Mouse (Mus musculus): ENCODE measurements around the gene C330007P06Rik. TPM values are rescaled to one million over a fixed set of nuclear protein-coding genes. Genes with fewer than 3 reads are reported as not detected.

The C330007P06Rik gene
- polyA plus RNA-seq, 1 experiment, result 3.7 TPM

DNA sequence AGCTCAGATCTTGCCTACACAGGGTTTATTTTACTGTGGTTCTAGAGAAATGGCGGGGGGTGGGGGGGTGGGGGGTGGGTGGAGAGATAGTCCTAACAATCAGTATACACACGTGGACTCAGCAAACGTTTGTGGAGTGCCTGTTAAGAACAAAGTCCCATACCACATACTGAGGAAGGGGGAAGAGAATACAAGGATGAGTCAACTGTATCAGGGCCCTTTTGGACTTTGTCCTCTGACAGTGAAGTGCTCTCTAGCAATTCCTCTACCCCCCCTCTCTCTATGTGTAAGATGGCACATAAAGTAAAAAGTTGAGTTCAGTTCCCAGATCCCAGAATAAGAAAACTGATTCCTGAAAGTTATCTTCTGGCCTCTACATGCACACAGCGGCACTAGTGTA is 54.3 kb downstream of the C330007P06Rik start:
- no peaks in the 10 kb centered on the region for H3K27me3 ChIP-seq (ENCODE audit: control insufficient read depth, insufficient read depth, low read length)
- H3K36me3 ChIP-seq (ENCODE audit: control insufficient read depth, insufficient read depth, low read length), result no peaks in the 10 kb centered on the region
- no peak overlapping the region for H3K4me3 ChIP-seq (ENCODE audit: control insufficient read depth, low read depth, low read length)
- no peak overlapping the region for H3K27ac ChIP-seq (ENCODE audit: control insufficient read depth, insufficient read depth, low read depth, low read length)
- H3K4me1 ChIP-seq (ENCODE audit: control insufficient read depth, insufficient read depth, low read length), result no peaks in the 10 kb centered on the region; the same call in 1 of the 2 replicates
- TF ChIP-seq POLR2A (IDR thresholded peaks at IDR 0.05; ENCODE audit: control insufficient read depth, low read depth, low read length), result no peak

DNA sequence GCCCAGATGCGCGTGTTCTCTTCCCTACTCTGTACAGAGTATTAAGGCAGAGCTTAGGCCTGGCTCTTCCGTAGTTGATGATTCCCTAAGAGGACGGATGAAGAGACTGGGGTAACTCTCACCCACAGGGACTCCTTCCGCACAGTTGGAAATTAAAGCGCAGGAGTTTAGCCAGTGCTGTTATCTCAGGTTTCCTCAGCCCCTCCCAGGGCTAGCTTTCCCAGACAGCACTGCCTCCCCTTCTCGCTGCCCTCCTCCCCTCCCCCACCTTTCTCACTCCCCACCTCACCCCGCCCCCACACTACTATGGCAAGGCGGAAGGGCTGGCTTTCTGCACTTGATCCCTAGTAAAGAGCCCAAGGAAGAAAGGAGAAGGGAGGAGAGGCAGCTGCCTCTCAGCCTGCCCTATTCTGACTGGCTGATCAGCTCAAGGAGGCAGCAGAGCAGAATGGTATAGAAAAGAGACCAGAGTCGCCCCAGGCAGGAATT is 56.9 kb downstream of the C330007P06Rik start:
- Histone ChIP-seq H3K4me3 (ENCODE audit: control insufficient read depth, low read depth, low read length) (no peak overlapping the region; the same call in 1 of the 2 replicates), H3K36me3 (ENCODE audit: control insufficient read depth, insufficient read depth, low read length) (no peaks in the 10 kb centered on the region), H3K27ac (ENCODE audit: control insufficient read depth, insufficient read depth, low read depth, low read length) (no peak overlapping the region), H3K4me1 (ENCODE audit: control insufficient read depth, insufficient read depth, low read length) (no peaks in the 10 kb centered on the region; the same call in 1 of the 2 replicates), H3K27me3 (ENCODE audit: control insufficient read depth, insufficient read depth, low read length) (no peaks in the 10 kb centered on the region)
- TF ChIP-seq CTCF (IDR thresholded peaks at IDR 0.05; ENCODE audit: control insufficient read depth, insufficient read depth, insufficient replicate concordance, low read depth, low read length) (no peak), POLR2A (IDR thresholded peaks at IDR 0.05; ENCODE audit: control insufficient read depth, low read depth, low read length) (no peak)

DNA sequence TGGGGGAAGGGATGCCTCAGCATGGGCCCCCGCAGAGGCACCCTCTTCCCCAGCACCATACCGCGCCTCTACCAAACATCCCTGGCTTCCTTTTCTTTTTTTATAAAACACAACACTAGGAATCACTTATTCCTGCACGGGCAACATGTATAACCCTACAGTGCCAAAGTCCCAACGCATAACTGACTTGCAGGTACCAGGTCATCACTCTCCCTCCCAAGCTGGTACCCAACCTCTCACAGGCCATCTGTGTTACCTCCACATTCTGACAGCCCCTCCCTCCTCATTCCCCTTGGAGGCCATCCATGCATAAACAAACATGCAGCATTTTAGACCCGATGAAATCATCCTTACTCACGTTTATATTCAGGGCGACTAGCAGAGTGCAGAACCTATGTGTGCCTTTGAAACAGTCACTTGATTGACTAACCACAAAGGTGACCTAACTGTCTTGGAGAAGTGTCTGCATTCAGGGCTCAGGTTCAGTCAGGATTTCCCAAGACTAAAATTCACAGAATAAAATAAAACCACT is 57.5 kb downstream of the C330007P06Rik start:
- no peak for TF ChIP-seq CTCF (IDR thresholded peaks at IDR 0.05; ENCODE audit: control insufficient read depth, insufficient read depth, insufficient replicate concordance, low read depth, low read length)
- H3K4me3 ChIP-seq (ENCODE audit: control insufficient read depth, low read depth, low read length), result no peak overlapping the region
- no peaks in the 10 kb centered on the region for H3K27me3 ChIP-seq (ENCODE audit: control insufficient read depth, insufficient read depth, low read length)
- no peaks in the 10 kb centered on the region; the same call in 1 of the 2 replicates for H3K4me1 ChIP-seq (ENCODE audit: control insufficient read depth, insufficient read depth, low read length)
- H3K36me3 ChIP-seq (ENCODE audit: control insufficient read depth, insufficient read depth, low read length), result no peaks in the 10 kb centered on the region
- no peak overlapping the region for H3K27ac ChIP-seq (ENCODE audit: control insufficient read depth, insufficient read depth, low read depth, low read length)

DNA sequence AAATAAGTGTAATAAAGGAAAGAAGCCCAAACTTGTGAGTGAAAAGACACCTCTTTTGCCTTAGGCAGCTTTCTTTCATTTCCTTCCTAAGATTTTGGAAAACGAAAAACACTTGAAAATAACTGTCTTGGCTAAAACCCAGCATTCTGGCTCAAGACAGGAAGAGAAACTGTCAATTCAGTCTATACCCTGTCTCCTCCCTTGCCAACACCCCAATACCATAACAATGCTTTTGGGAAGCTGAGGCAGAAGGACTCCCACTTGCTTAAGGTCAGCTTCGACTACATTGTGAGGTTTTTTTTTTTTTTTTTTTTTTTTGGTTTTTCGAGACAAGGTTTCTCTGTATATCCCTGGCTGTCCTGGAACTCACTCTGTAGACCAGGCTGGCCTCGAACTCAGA is 58.5 kb downstream of the C330007P06Rik start:
- no peak overlapping the region for H3K4me3 ChIP-seq (ENCODE audit: control insufficient read depth, low read depth, low read length)
- TF ChIP-seq CTCF (IDR thresholded peaks at IDR 0.05; ENCODE audit: control insufficient read depth, insufficient read depth, insufficient replicate concordance, low read depth, low read length), result no peak
- TF ChIP-seq POLR2A (IDR thresholded peaks at IDR 0.05; ENCODE audit: control insufficient read depth, low read depth, low read length), result no peak
- no peaks in the 10 kb centered on the region; the same call in 1 of the 2 replicates for H3K4me1 ChIP-seq (ENCODE audit: control insufficient read depth, insufficient read depth, low read length)
- H3K27me3 ChIP-seq (ENCODE audit: control insufficient read depth, insufficient read depth, low read length), result no peaks in the 10 kb centered on the region
- H3K27ac ChIP-seq (ENCODE audit: control insufficient read depth, insufficient read depth, low read depth, low read length), result no peak overlapping the region
- no peaks in the 10 kb centered on the region for H3K36me3 ChIP-seq (ENCODE audit: control insufficient read depth, insufficient read depth, low read length)

DNA sequence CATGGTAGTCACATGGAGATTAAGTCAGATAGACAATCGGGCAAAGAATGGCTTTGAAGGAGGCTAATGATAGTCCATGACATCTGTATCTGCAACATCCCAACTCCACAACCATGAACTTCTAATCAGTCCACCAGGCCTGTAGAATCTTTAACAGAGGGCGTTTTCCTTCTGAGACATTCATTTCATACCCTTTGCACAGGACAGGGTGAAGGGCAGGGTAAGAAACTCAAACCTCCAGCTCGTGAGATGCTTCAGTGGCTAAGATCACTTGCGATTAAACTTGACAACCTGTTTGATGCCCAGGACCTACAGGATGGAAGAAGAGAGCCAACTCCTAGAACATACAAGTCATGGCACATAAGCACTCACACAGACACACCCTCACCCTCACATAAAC is 58.9 kb downstream of the C330007P06Rik start:
- H3K4me1 ChIP-seq (ENCODE audit: control insufficient read depth, insufficient read depth, low read length), result no peaks in the 10 kb centered on the region; the same call in 1 of the 2 replicates
- H3K27ac ChIP-seq (ENCODE audit: control insufficient read depth, insufficient read depth, low read depth, low read length), result no peak overlapping the region
- H3K27me3 ChIP-seq (ENCODE audit: control insufficient read depth, insufficient read depth, low read length), result no peaks in the 10 kb centered on the region
- no peaks in the 10 kb centered on the region for H3K36me3 ChIP-seq (ENCODE audit: control insufficient read depth, insufficient read depth, low read length)
- TF ChIP-seq CTCF (IDR thresholded peaks at IDR 0.05; ENCODE audit: control insufficient read depth, insufficient read depth, insufficient replicate concordance, low read depth, low read length) (no peak), POLR2A (IDR thresholded peaks at IDR 0.05; ENCODE audit: control insufficient read depth, low read depth, low read length) (no peak)
- no peak overlapping the region for H3K4me3 ChIP-seq (ENCODE audit: control insufficient read depth, low read depth, low read length)

DNA sequence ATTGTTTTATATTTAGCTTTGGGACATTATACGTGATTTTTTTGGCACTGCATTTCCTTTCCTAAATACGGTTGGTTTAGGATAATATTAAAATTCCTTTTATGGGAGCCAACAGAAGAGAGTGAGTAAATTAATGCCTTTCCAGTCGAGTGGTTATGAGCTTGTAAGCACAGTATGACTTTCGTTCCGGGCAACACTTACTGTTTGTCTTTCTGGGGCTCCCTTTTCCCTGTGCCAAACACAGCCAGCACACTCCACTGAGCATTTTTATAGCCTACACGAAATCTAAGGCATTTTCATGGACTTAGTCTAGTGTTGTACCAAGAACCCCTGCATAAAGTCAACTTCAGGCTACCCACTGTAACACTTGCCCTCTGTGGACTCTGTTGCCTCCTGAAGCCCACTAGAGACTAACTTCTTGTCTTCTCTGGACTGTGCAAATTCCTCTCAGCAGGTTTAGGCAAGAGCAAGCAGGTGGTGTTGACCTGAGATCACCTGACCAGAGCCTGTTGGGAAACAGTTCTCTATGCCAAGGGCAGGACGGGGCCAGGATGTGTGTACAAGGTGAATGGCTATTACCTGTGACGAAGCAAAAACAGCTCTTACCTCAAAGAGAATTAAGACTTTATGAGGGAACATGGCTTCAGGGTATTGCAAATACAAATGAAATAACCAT is 59.6 kb downstream of the C330007P06Rik start:
- Histone ChIP-seq H3K4me3 (ENCODE audit: control insufficient read depth, low read depth, low read length) (no peak overlapping the region), H3K4me1 (ENCODE audit: control insufficient read depth, insufficient read depth, low read length) (no peaks in the 10 kb centered on the region; the same call in 1 of the 2 replicates), H3K27me3 (ENCODE audit: control insufficient read depth, insufficient read depth, low read length) (no peaks in the 10 kb centered on the region), H3K36me3 (ENCODE audit: control insufficient read depth, insufficient read depth, low read length) (no peaks in the 10 kb centered on the region), H3K27ac (ENCODE audit: control insufficient read depth, insufficient read depth, low read depth, low read length) (no peak overlapping the region)
- no peak for TF ChIP-seq POLR2A (IDR thresholded peaks at IDR 0.05; ENCODE audit: control insufficient read depth, low read depth, low read length)
- no peak for TF ChIP-seq CTCF (IDR thresholded peaks at IDR 0.05; ENCODE audit: control insufficient read depth, insufficient read depth, insufficient replicate concordance, low read depth, low read length)

DNA sequence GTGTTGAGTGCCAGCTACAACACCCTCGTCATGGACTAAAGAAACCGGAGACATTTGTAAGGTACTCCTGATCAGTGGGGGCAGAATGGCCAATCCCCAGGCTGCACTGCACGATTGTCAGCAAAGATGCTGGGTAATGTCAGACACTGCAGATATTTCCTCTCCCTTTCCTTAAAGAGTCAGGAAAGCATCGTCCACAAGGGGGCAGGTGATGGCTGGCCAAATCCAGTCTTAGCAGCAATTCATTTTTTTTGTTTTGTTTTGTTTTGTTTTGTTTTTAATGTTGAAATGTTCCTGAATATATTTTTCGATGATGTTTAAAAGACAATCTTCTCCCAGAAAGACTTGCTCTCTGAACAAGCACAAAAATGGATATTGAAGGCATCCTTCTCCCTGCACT is 62.5 kb downstream of the C330007P06Rik start:
- H3K4me3 ChIP-seq (ENCODE audit: control insufficient read depth, low read depth, low read length), result no peak overlapping the region
- no peaks in the 10 kb centered on the region for H3K4me1 ChIP-seq (ENCODE audit: control insufficient read depth, insufficient read depth, low read length)
- H3K36me3 ChIP-seq (ENCODE audit: control insufficient read depth, insufficient read depth, low read length), result no peaks in the 10 kb centered on the region
- TF ChIP-seq CTCF (IDR thresholded peaks at IDR 0.05; ENCODE audit: control insufficient read depth, insufficient read depth, insufficient replicate concordance, low read depth, low read length) (no peak), POLR2A (IDR thresholded peaks at IDR 0.05; ENCODE audit: control insufficient read depth, low read depth, low read length) (no peak)
- H3K27ac ChIP-seq (ENCODE audit: control insufficient read depth, insufficient read depth, low read depth, low read length), result no peak overlapping the region
- H3K27me3 ChIP-seq (ENCODE audit: control insufficient read depth, insufficient read depth, low read length), result no peaks in the 10 kb centered on the region
